Mouse (Mus musculus) T-cell, adult 2 months (primary cell): ENCODE measurements around the gene Srrm3.

Source experiments
- DNase-seq: peaks from one replicate; pipeline ENCODE4 v3.0.0; 2022; ENCODE audit warnings: low spot score

Srrm3 gene

GRCm38 (mm10) chr5:135904259-135904658 lies 97.6 kb downstream of the Srrm3 start:
- no peak for DNase-seq

- DNase-seq, result no peak
These were observed 98.9 kb downstream of the Srrm3 start for GRCm38 (mm10) chr5:135905320-135906225.

GRCm38 (mm10) chr5:135906846-135907245 lies 100.2 kb downstream of the Srrm3 start:
- no peak for DNase-seq

- DNase-seq, result no peak
These were observed 100.6 kb downstream of the Srrm3 start for GRCm38 (mm10) chr5:135907256-135907655.

- no peak for DNase-seq
These were observed 101.5 kb downstream of the Srrm3 start for GRCm38 (mm10) chr5:135908185-135908584.

GRCm38 (mm10) chr5:135908989-135909388 lies 102.3 kb downstream of the Srrm3 start:
- no peak for DNase-seq

GRCm38 (mm10) chr5:135909646-135910045 lies 103.0 kb downstream of the Srrm3 start:
- no peak for DNase-seq

- DNase-seq, result no peak
These were observed 104.1 kb downstream of the Srrm3 start for GRCm38 (mm10) chr5:135910813-135911212.

- no peak for DNase-seq
These were observed 105.0 kb downstream of the Srrm3 start for GRCm38 (mm10) chr5:135911633-135912220.

GRCm38 (mm10) chr5:135913201-135913600 lies 106.5 kb downstream of the Srrm3 start:
- peak; percentile 53 for DNase-seq

- DNase-seq, result no peak
These were observed 107.5 kb downstream of the Srrm3 start for GRCm38 (mm10) chr5:135914156-135914555.

- DNase-seq, result no peak
These were observed 109.4 kb downstream of the Srrm3 start for GRCm38 (mm10) chr5:135916051-135916565.

GRCm38 (mm10) chr5:135916601-135917000 lies 109.9 kb downstream of the Srrm3 start:
- DNase-seq, result no peak

GRCm38 (mm10) chr5:135917327-135918058 lies 110.8 kb downstream of the Srrm3 start:
- no peak for DNase-seq

- DNase-seq, result no peak
These were observed 111.4 kb downstream of the Srrm3 start for GRCm38 (mm10) chr5:135918059-135918437.

GRCm38 (mm10) chr5:135918593-135918992 lies 111.9 kb downstream of the Srrm3 start:
- no peak for DNase-seq

- no peak for DNase-seq
These were observed 113.2 kb downstream of the Srrm3 start for GRCm38 (mm10) chr5:135919902-135920301.

GRCm38 (mm10) chr5:135923901-135924300 lies 117.2 kb downstream of the Srrm3 start:
- no peak for DNase-seq
